Mouse (Mus musculus) adrenal gland, adult 18-20 months (tissue): ENCODE measurements around the gene Mief1. TPM values are rescaled to one million over a fixed set of nuclear protein-coding genes. Genes with fewer than 3 reads are reported as not detected.

Experiments
- DNase-seq, 2 experiments: peaks; one replicate each; pipeline ENCODE4 v3.0.0; 2021 to 2022; ENCODE audit warnings: low spot score in 2 of 2
- total RNA-seq, 2 experiments: library from RNA; stranded (reverse); gene quantifications; 1 replicate in 1 of 2; 2 replicates in 1 of 2; pipeline ENCODE4 v1.2.3; 2021

Gene Mief1
- total RNA-seq, 2 experiments from 2014 or later = 45.3 to 52.3 TPM

- DNase-seq = peak; percentile 50 to 66
Measured at GRCm38 (mm10) chr15:80225796-80226195, 8.0 kb upstream of the Mief1 start.

DNA sequence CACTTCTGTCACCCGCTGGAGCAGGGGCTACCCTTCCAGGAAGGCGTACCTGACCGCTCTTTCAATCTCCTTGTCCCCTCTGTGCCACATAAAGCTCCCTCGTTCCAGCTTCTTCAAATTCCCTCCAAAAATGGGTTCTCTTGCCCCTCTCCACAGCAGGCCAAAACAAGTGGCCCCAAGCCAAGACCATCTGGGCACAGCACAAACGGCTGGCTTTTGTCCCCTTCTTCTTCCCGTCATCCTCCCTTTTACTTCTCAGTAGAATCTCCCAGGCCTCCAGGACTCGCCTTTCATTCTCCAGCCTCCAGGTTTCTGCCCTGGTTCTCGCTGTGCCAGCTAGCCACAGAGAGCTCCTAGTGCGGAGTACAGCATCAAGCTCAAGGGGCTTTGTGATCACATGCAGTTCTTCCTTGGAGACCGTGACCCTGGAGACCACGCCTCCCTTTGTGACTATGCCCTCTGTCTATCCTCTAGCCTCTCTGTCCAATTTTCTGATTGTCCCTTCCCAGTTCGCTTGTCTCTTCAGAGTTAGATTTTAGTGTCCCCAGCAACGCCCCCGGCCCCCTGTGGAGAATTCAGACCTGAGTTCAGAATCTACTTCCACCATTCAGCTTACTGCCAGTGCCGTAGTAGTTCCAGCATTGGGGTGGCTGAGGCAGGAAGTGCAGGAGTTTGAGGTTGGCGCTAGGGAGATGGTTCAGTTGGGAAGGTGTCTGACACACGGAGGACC, 5.6 kb upstream of the Mief1 start:
- DNase-seq = no peak

GRCm38 (mm10) chr15:80232331-80232730, 1.5 kb upstream of the Mief1 start:
- DNase-seq = no peak

DNA sequence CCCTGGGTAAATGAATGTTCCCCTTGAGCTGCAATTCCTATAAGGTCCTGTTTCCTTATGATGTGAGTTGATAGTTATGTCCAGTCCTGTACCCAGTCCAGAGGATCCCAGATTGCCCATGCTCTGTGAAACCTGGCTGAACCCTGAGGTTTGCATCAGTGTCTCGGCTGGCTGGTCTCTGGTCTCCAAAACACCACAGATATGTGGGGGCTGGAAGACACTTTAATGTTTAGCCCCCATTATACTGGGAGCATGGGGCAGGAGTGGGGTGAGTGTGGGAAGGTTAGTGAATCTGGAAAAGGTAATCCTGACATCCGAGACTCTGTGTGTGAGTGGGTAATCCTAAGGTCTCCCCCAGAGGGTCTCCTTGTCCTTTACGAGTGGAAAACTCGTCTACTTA, 765 bp upstream of the Mief1 start:
- no peak for DNase-seq

- DNase-seq = no peak
Measured at GRCm38 (mm10) chr15:80235535-80235934, 1.7 kb downstream of the Mief1 start, which contains the start of gene AC140267.1. TSS of gene AC140267.1 (plus strand) at chr15:80235835.

GRCm38 (mm10) chr15:80248135-80248534, 14.3 kb downstream of the Mief1 start:
- no peak for DNase-seq

DNA sequence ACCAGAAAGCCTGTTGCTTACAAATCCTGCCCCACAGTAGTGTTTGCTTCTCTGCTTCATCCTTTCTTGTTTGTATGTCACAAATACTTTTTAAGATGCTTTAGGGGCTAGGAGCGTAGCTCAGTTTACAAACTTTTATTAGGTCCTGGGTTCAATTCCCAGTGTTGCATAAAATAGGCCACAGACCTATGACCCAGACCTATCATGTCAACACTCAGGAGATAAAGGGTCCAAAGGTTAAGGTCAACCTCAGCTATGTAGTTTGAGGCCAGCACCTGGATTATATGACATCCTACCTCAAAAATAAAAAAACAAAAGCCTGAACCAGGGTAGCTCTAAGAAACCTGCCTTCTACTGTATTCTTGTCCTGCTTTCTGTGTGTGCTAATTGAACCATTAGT, 14.8 kb downstream of the Mief1 start:
- no peak for DNase-seq

DNA sequence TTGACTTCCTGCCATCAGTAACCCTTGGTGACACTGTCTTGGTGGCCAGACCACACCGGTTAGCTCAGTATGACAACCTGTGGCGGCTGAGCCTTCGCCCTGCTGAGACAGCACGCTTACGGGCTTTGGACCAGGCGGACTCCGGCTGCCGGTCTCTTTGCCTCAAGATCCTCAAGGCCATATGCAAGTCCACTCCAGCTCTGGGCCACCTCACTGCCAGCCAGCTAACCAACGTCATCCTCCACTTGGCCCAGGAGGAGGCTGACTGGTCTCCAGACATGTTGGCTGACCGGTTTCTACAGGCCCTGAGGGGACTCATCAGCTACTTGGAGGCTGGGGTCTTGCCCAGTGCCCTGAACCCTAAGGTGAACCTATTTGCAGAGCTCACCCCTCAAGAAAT, 15.9 kb downstream of the Mief1 start:
- no peak for DNase-seq

- DNase-seq = no peak
Measured at GRCm38 (mm10) chr15:80250586-80250985, 16.8 kb downstream of the Mief1 start.

- DNase-seq = no peak
Measured at GRCm38 (mm10) chr15:80253530-80253929, 19.7 kb downstream of the Mief1 start.

GRCm38 (mm10) chr15:80254207-80254606, 20.4 kb downstream of the Mief1 start:
- DNase-seq = peak; percentile 55 to 67

DNA sequence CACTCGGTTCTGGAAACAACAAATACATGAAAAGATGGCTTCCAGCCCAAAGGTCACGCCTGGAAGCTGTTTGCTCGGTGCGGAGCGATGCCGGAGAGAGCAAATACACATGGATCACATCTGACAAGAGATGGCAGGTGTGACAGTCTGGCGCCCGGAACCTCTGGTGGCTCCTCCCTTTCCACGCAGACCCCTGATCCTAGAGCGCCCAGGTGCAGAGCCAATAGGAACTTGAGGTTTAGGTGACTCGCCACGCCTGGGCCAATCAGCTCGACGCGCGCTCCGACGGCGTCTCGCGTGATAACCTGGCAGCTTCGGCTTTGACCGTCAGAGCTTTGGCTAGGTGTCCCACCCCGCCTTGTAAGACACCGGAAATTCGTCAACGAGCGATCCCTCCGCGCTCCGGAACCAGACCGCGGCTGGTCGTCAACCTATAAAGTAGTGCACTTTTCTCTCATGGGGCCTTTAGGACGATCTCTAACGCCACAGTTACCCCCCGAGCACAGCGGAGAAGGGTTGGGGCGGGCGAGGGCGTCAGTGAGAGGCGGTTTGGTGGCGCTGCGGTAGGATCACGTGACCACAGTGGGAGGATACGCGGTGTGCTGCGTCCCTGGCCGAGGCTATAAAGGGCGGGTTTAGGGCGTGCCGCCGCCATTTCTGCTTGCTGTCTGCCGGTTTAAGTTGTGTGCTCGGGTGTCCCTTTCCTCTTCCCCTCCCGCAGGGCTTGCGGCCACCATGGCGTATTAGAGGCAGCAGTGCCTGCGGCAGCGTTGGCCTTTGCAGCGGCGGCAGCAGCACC, 21.2 kb downstream of the Mief1 start, which contains the start of gene Atf4:
TSS of gene Atf4 (plus strand) at position 338 of the 799 bp plus-strand sequence.
- DNase-seq = peak; percentile 92 to 98

DNA sequence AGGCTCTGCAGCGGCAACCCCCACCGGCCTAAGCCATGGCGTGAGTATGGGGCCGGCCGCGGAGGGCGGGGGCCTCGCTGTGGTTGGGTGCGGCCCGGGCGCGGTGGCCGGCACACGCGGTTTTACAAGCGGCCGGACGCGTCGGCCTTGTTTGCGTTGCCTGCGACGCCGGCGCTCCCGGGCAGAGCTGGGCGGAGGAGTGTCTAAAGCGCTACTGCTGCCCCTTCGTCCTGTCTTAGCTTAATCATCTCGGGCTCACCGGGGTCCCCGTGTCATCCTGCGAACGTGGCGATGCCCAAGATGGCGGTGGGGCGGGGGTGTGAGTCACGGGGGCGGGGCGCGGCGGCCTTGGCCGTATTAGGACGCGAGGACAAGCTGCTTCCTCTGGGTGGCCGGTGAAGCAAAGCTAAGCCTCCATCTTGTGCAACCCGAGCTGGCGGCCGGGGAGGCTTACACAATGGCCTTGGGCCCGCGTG, 21.9 kb downstream of the Mief1 start:
- DNase-seq = peak; percentile 78 to 80

- peak; percentile 32 to 37 for DNase-seq
Measured at GRCm38 (mm10) chr15:80256242-80256641, 22.4 kb downstream of the Mief1 start.

DNA sequence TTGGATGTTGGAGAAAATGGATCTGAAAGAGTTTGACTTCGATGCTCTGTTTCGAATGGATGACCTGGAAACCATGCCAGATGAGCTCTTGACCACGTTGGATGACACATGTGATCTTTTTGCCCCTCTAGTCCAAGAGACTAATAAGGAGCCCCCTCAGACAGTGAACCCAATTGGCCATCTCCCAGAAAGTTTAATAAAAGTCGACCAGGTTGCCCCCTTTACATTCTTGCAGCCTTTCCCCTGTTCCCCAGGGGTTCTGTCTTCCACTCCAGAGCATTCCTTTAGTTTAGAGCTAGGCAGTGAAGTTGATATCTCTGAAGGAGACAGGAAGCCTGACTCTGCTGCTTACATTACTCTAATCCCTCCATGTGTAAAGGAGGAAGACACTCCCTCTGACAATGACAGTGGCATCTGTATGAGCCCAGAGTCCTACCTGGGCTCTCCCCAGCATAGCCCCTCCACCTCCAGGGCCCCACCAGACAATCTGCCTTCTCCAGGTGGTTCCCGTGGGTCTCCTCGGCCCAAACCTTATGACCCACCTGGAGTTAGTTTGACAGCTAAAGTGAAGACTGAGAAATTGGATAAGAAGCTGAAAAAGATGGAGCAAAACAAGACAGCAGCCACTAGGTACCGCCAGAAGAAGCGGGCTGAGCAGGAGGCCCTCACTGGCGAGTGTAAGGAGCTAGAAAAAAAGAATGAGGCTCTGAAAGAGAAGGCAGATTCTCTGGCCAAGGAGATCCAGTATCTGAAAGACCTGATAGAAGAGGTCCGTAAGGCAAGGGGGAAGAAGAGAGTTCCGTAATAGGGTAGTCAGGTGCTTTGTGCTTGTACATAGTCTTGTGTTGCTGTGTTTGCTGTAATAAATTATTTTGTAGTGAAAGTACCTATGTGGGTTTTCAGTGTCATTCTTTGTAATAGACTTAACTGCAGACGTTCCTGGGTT, 23.1 kb downstream of the Mief1 start:
- no peak for DNase-seq

DNA sequence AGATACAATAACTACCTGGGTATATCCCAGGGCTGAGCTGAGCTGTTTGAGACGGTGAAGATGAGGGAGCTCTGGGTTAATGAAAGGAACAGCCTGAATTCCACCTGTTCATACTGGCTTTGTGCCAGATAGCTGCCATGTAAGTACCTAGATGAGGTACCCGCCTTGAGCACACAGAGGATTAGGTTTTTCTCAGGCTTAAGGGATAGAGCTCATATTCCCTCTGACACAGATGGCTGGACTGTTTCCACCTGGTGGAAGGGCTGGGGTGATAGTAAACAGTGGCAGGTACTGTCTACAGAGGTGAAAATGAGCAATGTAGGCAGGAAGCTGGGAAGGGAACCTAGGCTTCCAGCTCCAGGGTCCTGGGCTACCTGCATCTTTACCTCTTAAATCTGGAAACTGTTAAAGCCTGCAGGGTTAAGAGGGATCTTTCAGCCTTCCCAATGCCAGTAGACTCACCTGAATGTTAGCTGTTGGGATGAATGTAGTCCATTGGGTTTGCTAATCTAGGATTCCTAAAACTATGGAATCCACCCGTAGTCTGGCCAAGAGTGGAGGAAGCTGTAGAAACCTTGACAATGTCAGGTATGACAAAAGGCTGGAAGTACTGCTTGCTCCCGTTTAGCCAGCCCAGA, 23.9 kb downstream of the Mief1 start:
- no peak for DNase-seq

DNA sequence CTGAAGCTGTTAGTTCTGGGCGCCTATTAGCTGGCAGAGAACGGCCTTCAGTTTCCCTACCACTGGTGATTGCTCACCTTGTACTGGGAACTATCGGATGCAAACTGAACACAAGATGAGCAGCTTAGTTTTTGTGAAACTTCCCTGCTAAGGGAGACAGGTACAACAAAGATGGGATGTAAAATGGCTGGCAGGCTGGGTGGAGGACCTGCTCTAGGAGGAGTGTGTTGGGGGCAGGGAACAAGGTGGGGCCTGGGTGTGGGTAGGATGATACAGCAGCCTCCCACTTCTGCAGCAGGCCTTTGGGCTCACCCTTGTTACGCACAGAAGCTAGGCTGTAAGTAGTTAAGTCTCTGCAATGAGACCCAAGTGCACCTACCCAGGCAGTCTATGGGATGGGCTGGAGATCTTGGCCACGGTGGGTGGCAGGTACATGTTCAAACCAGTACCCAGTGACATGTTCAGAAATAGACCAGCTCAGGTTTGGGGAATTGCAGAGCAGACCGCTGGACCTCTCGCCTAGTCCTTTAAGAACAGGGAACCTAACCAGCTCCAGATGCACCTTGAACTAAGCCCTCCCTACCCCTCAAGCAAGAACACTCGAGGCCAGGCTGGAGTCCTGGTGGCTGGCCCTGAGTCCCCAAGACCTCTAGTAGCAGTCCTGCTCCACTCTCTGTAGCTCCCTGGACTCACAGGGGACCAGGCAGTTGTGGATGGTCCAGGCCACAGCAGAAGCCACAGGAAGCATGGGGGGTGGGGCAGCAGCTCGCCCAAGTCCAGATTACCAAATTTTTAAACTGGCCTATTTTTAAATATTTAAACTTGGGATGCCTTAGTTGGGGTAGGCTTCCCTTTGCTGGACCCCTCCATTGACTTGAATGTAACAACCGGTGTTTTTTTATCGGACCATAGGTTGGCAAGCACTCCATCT, 24.7 kb downstream of the Mief1 start:
- no peak for DNase-seq

DNA sequence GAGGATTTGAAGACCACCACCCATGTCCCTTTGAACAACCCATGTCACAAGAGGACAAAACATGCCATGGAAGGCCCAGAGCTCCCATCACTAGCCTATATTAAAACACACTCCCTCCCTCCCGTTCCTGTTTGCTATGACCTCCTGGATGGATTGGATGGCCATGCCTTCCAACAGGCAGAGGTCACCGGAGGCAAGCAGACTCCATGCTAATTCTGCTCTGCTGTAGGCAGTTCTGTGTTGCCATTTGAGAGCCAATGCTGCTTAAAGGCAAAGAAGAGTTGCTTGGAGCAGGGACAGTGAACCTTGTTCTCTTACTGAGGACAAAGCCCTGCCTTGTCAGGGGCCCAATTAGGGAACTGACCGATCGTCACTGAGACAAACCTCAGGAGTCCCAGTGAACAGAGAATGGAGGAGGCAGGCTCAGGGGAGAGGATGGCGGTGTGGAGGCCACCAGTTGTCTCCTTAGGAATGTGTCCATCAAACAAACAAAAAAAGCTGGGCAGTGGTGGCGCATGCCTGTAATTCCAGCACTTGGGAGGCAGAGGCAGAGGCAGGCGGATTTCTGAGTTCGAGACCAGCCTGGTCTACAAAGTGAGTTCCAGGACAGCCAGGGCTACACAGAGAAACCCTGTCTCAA, 25.7 kb downstream of the Mief1 start:
- DNase-seq = no peak

DNA sequence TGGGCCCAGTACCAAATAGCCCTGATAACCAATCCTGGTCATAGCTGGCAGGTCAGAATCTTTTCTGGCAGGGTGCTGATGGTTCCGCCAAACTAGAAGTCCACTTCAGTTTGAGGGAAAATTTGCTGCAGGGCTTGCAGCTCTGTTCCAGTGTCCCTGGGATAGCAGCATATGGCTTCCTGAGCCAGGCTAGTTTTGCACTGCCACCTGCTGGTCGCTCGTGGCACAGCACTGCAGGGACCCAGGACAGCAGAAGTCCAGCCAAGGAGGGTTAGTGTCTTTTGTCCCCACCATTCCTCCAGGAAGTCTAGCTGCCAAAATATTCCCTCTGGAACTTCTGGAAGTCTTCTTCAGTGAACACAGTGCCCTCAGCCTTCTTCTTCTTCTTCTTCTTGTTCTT, 26.9 kb downstream of the Mief1 start:
- DNase-seq = peak; percentile 84 to 90
